Mouse (Mus musculus): Measurements from ENCODE around the gene Gmcl1.

The Gmcl1 gene

GRCm38 (mm10) chr6:86665076-86665475 is 68.1 kb downstream of the Gmcl1 start:
- DNase-seq (ENCODE audit: low spot score in 2 of 2): no peak

GRCm38 (mm10) chr6:86660161-86660877 is 72.9 kb downstream of the Gmcl1 start:
- no peak for DNase-seq (ENCODE audit: low spot score in 2 of 2)

DNA sequence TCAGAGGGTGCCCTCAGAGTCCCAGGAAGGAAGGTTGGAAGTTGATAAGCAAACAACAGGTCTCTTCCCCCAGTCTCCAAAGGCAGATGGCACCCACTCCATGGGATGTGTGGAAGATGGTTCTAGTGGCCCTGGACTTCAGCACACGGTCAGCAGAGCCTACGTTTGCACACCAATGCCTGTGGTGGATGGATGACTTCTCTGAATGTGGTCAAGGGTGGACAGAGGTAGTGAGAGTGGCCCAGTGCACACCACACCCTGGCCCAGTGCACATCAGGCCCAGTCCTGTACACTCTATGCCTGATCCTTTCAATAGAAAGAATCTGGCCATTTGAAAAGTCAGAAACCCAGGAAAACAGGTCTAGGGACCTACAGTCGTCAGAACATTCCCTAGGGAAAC is 74.7 kb downstream of the Gmcl1 start:
- DNase-seq (ENCODE audit: low spot score in 2 of 2): no peak

GRCm38 (mm10) chr6:86654270-86654916 is 78.8 kb downstream of the Gmcl1 start:
- no peak for DNase-seq (ENCODE audit: low spot score in 2 of 2)

DNA sequence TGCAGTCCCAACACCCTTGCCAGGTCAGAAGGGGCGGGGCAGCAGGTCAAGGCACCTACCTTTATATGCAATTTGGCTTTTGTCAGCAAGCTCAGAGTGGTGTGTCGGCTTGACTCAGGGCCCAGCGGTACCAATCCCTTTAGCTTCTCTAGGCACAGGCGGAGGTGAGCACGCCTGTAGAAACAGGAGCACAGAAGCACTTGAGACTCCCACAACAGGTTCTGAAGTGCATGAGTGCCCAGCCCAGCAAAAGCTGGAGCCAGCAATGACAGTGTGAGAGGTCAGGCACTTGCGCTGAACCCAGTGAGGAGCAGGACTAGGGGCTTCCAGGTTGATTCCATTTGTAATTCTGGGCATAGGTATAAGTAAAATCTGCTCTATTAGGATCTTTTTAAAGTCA is 80.2 kb downstream of the Gmcl1 start:
- no peak for DNase-seq (ENCODE audit: low spot score in 2 of 2)

GRCm38 (mm10) chr6:86646143-86646542 is 87.0 kb downstream of the Gmcl1 start:
- DNase-seq (ENCODE audit: low spot score in 2 of 2): no peak

- DNase-seq (ENCODE audit: low spot score in 2 of 2): no peak
Measured at GRCm38 (mm10) chr6:86645551-86645950, 87.6 kb downstream of the Gmcl1 start.

- DNase-seq (ENCODE audit: low spot score in 2 of 2): no peak
Measured at GRCm38 (mm10) chr6:86644775-86645400, 88.3 kb downstream of the Gmcl1 start.

Measured in urinary bladder, adult 18-20 months (tissue).